Mouse (Mus musculus) ES-E14 (cell line): ENCODE data around the gene Artn.

Experiments used
- CHD2 ChIP-seq: IDR thresholded peaks from 2 replicates; pipeline ENCODE4 v1.6.1; 2014; ENCODE audit warnings: mild to moderate bottlenecking, low read depth, low read length, inconsistent platforms
- MAFK ChIP-seq: IDR thresholded peaks from 2 replicates; pipeline ENCODE4 v1.6.1; 2014; ENCODE audit warnings: mild to moderate bottlenecking, low read depth, low read length, inconsistent platforms; ENCODE audit not compliant: insufficient read depth
- ZC3H11A ChIP-seq: IDR thresholded peaks from 2 replicates; pipeline ENCODE4 v1.6.1; 2012; ENCODE audit warnings: low read depth, mild to moderate bottlenecking, inconsistent platforms, low read length, borderline replicate concordance
- ZNF384 ChIP-seq: IDR thresholded peaks from 2 replicates; pipeline ENCODE4 v1.6.1; 2012; ENCODE audit warnings: low read depth, low read length, inconsistent platforms

GRCm38 (mm10) chr4:117908834-117909453, 20.6 kb downstream of the Artn start:
- TF ChIP-seq ZC3H11A (no peak), CHD2 (no peak), MAFK (no peak), ZNF384 (no peak)
